Mouse (Mus musculus): ENCODE measurements around the gene Usp43.

Usp43 gene

DNA sequence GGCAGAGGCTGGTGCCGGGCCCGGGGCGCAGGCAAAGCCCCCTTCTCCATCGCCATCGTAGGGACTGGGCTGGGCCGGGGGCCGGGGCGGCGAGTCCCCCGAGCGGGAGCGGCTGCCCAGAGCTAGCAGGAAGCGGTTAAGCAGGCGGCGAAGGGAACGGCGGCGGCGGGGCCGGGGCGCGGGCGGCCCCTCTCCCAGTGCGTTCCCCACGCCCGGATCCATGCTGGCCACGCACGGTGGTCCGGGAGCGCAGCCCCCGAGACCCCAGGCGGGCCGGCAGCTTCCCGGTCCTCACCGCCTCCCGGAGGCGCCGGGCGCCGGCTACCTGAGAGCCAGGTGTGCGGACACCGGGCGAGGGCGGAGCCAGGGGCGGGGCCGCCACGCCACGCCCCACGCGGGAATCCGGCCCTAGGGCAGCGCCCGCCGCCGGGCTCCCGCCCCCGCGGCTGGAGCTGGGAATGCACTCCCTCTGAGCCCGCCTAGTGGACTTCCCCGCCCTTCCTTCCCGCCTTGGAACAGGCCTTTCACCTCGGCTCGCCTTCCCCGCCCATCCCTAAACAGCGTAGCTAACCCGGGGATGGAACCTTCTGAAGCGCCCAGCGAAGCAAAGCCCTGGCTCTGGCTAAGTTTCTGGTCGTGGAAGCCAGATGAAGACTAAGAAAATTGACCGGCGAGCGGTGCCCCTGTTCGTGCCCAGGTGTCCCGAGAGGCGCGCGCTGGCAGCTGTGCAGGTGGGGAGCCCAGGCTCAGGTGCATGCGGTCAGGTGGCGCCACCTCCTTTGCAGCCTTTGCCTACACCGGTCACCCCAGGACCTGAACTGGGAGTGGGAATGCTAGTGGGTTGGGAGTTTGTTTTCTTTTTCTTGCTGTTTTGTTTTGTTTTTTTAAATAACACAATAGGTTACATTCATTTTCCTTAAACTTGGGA is at the start of gene Usp43:
Gene Usp43 (minus strand): TSS at position 327 of the 928 bp plus-strand sequence.
- DNase-seq (ENCODE audit: low spot score in 2 of 2), result peak in 1 of 2 experiments; percentile 66

DNA sequence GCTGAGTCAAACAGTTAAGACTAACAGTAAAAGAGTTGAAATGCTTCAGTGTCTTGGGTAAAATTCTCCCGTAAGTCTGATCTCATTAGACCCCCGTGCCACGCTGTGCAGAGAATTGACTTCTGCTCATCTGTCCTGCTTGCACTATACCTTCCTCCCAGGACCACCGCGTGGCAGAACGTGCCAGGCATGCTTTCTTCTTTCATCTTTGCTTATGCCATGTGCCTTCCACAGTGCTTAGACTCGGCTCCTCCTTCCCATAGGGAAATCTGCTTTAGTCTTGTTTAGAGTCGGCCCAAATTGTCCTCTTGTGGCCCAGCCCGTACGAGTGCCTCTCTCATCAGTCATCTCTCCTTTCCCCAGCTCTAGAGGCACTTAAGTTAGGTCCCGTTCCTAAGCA is 45.9 kb upstream of the Usp43 start:
- DNase-seq (ENCODE audit: low spot score in 2 of 2), result no peak

DNA sequence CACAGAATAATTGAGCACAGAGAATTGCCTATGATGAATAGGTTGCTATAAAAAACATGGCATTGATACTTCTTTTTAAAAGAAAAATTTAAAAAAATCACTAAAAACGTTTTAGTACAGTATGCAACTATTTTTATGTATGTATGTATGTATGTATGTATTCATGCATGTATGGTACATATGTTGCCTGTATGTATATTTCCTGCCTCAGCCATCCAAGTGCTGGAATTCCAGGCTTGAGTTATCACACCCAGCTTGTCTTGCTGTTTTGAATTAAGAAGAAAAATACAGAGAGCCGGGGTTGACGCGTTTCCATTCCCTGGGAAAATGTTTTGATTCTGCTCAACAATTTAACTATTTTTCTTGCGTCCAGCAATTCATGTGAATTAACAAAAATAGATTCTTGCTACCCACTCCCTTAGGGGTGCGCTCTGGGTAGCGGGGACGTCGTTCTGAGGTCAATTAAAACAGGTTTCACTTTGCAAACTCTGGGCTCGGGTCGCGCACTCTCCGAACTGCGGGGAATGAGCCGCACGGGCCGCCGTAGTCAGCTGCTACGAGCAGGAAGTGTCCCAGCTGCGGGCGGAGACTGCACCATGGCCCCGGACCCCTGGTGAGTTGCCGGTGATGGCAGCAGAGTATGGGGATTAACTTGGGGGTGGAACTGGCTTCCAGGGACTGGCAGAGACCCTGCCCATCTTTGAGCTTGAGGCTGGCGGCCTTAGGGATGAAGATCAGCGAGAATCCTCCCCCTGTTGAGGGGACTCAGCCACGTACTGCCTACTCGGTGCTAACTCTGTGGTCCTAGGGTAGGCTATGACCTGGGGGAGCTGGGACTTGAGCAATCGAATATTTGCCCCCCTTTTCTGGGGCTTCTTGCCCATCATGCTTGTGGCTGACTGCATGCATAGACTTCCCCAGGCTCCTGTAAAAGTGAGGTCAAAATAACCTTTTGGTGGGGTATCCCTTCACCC is 44.2 kb upstream of the Usp43 start, which contains the start of gene Stx8:
Gene Stx8 (plus strand): TSS at position 289 of the 974 bp plus-strand sequence.
- DNase-seq (ENCODE audit: low spot score in 2 of 2), result peak; percentile 93 to 99

DNA sequence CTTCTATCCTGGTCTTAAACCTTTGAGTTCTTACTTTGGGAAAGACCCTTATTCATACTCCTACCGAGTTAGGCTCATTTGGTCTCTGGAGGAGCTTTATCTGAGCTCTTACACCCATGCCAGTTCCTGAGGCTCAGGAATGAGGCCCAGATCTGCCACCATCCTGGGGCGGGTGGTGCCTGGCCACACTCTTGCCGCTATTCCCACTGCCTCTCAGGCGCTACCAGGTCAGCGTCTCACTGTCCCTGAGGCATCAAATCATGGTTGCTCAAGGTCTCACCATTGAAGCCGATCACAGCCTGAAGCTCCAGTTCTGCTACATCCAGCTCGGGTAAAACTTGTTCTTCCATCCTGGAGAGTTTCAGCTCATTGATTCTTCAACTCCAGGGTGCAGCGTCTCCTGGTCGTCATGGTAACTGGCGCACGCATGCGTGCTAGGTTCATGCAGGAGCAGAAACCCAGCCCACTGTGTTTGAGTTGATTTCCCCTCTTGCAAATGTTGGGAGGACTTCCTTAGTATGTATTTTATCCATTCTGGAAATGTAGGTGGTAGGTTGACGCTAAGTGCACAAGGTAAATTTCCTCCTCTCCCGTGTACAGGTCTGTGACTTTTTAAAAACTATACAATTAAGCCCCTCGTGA is 43.4 kb upstream of the Usp43 start, which contains the start of gene Cfap52:
Gene Cfap52 (minus strand): TSS at position 410 of the 642 bp plus-strand sequence.
- peak; percentile 74 to 86 for DNase-seq (ENCODE audit: low spot score in 2 of 2)

DNA sequence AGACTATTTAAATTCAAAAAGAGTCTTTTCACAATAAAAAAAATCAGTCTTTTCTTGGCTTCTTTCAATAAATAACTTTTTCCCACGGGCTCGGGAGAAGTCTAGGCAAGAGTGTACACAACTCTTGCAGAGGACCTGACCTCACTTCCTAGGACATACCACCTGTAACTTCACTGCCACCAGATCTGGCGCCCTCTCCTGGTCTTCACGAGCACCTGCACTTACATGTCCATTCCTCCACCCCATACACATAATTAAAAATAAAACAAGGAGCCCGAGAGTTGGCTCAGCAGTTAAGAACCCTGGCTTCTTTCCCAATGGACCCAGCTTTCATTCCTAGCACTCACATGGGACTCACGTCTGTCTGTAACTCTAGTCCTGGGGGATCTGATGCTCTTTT is 42.2 kb upstream of the Usp43 start:
- no peak for DNase-seq (ENCODE audit: low spot score in 2 of 2)

DNA sequence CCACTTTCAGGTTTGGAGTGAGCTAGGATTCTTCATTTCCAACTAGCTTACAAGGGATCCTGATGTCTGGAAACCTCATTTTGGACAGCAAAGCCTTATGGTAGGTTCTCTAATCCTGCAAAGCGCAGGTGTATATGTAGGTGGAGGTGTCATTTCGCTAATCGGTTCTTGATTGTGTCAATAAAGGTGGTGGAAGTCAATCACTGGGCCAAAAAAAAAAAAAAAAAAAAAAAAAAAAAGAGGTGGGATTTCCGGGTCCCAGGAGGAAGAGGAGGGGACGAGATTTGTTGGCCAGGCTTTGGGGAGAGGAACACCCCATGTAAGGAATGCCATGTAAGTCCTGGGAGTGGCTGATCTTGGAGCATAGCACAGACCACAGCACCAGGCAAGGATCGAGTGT is 32.5 kb upstream of the Usp43 start:
- DNase-seq (ENCODE audit: low spot score in 2 of 2), result no peak

DNA sequence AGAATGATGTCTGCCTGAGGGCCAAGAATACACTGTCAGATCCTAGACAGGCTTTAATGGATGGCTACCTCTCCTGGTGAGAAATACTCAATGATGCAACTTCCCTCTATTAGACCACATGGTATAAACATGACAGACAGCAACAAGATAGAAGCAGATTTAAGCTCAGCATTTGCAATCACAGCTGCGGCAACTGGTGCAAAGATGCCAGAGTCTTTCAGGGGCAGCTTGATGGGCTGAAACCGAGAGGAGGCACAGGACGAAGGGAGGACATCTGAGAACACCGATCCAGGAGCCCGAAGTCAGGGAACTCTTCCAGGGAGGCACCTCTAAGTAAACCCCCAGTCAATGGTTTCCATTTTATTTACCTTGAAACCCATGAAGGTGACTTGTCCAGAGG is 31.7 kb upstream of the Usp43 start:
- DNase-seq (ENCODE audit: low spot score in 2 of 2), result no peak

DNA sequence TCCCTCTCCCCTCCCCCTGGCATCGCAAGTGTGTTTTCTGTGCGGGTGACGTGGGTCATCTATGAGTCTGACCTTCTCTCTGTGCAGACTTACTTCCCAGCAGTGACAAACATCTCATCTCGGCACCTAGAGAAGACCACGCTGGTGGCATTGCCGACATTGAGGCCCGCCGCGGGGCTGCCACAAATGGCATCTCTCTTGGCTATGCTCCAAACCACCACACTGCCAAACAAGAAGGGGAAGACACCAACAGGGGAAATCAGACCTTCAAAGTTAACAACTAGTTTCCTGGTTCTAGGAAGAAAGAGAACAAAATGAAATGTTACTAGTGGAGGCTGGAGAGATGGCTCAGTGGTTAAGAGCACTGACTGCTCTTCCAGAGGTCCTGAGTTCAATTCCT is 27.5 kb upstream of the Usp43 start:
- DNase-seq (ENCODE audit: low spot score in 2 of 2), result no peak

DNA sequence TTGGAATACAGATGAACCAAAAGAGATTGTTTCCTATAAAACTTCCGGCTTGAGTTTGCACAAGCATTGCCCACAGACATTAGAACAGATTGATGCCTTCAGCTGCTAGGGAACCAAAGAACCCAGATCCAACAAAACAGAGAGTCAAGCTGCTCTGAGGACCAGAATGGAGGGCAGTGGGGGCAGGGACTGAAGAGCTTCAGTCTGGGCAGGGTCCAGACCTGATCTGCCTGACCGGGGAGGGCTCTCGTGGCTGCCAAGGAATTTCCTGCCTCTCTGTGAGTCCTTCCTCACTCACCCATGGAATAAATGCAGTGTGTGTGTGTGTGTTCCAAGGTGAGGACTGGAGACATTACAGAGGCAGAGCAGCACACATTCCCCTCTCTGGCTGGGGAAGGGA is 26.3 kb upstream of the Usp43 start:
- no peak for DNase-seq (ENCODE audit: low spot score in 2 of 2)

DNA sequence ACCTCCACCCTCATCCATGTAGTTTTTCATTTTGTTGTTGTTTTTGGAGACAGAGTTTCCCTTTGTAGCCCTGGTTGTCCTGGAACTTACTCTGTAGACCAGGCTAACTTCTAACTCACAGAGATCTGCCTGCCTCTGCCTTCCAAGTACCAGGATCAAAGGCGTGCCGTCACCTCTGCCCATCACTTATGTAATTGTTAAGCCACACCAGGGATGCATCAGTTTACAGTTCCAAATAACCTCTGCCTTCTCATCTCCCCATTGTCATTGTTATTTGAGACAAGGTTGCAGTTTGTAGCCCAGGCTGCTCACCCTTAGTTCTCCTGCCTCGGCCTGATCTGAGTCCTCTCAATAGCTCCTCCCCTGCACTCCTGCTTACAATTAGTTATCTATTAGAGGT is 10.2 kb upstream of the Usp43 start:
- DNase-seq (ENCODE audit: low spot score in 2 of 2), result no peak

DNA sequence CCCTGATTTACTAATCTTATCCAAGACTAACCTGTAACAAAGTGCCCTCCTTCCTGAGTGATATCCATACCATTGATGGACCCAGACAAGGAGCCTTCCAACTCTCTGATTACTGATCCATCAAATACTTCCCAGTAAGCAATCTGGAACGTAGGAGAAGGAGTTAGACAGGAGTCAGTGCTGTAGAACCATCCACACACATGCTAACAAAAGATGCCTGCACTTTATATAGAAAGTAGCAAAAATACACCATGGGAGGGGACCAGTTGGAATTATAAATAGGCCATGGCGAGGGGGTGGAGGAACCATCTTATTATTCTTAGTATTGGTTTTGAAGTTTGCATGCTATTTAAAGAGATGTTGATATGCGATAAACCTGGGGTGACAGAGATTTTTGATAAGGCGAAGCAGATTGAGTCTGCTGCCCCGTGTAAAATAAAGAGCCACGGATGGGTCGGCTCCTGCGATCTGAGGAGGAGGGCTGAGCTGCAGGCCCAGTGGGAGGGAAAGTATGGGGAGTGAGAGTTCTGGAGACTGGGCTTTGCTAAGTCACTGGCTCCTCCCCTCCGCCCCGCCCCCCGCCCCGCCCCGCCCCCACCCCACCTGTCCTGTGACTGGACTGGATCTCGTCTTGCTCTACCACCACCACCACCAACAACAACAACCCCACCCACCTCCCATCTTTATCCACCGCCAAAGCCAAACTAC is 4.5 kb upstream of the Usp43 start:
- no peak for DNase-seq (ENCODE audit: low spot score in 2 of 2)

DNA sequence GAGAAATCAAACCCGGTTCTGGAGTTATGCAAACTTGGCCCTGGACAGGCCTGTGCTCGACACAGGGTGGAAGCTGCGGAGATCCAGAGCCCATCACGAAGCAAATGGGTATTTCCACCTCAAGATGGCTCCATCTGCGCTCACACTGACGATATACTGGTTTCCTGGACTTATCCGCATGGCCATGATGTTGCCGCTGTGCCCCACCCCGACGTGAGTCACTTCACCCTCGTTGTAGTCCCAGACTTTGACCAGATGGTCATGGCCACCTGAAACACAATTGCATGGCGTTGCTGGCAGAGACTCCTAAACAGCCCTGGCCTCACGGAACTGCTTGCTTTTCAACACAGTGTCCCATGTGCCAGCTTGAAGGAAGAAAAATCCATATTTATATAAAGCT is 3.0 kb upstream of the Usp43 start:
- no peak for DNase-seq (ENCODE audit: low spot score in 2 of 2)

DNA sequence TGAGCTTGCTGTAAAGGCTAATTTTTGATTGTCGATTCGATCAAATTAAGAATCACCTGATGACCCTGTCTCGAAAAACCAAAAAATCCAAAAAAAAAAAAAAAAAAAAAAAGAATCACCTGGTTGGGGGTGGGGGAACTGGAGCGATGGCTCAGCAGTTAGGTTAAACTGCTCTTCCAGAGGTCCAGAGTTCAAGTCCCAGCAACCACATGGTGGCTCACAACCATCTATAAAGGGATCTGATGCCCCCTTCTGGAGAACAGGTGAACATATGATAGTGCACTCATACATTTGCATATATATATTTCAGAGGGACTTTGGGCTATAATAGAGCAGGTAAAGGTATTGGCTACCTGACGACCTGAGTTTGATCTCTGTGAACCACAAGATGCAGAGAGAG is 1.8 kb upstream of the Usp43 start:
- DNase-seq (ENCODE audit: low spot score in 2 of 2), result no peak

DNA sequence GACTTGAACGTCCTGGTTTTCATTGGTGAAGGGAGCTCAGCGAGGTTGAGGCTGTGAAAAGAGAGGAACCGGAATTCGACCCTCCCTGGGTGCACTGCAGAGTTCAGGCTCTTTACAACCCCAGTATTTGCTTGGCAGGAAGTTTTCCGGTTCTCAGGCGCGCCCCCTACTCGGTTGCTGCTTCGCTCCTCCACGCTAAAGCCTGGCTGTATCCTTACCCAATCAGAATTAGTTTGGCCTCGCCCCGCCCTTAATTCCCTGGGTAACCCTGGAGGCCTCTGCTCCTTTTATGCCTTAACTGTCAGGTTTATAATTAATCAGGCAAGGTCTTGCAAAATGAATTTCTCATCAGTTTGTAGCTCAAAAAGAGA is 787 bp upstream of the Usp43 start:
- peak in 1 of 2 experiments; percentile 27 for DNase-seq (ENCODE audit: low spot score in 2 of 2)

DNA sequence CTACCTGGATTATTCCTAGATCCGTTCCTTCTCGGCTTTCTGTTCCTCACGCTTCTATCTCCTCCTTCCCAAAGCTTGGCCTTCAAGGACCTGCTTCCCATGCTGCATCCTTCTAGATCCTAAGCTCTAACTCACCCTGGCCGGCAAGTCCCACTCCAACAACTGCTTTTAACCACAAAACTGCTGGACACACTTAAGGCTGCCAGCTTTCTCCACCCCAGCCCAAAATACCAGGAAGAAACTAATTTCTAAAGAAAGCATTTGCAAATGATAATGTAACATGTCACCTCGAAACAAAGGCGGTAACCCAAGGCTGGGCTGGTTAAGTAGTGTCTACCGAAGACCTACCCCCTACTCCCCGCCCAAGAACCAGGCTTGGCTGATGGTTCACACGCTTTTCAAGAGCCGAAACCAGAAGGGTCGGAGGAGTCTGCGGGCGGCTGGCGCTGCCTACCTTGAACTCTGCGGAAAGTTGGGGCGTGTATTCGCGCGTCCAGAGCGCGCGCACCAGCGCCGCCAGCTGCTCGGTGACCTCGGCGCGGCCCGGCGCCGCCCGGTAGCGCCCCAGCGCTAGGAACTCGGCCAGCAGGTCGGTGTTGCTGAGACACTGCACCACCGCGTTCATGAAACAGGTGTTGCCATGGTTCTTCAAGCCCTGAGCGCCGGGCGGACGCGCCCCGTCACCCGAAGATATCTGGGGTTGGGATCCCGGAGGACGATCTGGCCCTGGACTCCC is 694 bp downstream of the Usp43 start:
- DNase-seq (ENCODE audit: low spot score in 2 of 2), result no peak

DNA sequence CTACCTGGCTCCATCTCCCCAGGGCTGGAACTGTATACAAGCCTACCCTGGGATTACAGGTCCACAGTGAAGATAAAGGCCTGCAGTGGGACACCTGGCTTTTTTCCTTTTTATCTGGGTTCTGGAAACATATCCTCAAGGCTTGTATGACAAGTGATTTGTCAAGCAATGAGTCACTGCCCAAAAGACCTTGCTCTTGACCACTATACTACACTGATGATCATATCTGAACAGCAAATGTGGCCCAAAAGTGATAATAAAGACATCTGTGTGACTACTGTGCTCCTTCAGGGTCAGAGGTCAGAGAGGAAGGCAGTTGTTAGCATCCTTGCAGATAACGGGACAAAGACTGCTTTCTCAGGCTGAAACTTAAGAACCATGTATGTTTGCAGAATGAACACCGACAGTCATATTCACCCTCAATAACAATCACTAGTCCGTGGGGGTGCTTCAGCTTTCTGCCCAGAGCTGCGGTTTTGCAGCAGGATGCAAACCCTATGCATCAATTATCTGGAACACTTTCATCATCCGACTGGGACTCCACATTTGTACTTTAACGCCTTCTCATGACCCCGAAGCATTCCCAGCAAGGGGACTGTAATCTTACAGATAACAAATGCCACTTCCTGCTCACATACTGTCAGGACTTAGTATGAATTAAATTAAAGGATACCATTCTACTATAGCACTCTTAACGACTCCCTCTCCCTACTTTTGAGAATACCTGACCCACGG is 1.6 kb downstream of the Usp43 start:
- no peak for DNase-seq (ENCODE audit: low spot score in 2 of 2)

DNA sequence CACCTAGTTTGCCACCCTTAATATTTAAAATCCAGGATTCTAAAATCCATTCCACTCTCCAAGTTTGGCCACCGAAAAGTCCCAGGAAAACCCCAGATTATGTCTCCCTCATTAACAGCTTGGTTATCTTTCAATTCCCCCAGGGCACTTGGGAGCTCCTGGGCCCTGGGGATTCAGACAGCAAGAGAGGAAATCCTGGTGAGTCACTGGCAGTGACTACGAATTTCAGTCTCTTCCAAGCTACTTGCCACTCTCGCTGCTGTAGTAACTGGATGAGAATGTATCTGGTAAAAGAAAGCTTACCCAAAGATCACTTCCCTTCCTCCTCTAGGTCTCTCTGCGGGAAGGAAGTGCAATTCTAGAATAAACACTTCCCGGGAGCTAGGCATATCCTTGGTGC is 2.4 kb downstream of the Usp43 start:
- no peak for DNase-seq (ENCODE audit: low spot score in 2 of 2)

DNA sequence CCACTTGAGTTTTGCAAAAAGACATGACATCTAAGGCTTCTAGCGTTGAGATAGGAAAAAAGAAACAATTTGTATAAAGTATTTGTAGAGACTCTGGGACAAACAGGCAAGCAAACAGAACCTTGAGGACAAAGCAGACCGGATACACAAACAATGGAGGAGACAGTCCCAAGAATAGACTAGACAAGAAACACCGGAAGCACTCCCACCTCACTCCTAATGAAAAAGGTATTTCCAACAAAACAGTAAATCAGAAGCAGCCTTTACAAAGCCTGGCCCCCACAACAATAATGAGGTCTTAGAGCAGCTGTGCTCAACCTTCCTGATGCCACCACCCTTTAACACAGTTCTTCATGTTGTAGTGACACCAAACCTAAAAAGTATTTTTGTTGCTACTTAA is 4.8 kb downstream of the Usp43 start:
- no peak for DNase-seq (ENCODE audit: low spot score in 2 of 2)

DNA sequence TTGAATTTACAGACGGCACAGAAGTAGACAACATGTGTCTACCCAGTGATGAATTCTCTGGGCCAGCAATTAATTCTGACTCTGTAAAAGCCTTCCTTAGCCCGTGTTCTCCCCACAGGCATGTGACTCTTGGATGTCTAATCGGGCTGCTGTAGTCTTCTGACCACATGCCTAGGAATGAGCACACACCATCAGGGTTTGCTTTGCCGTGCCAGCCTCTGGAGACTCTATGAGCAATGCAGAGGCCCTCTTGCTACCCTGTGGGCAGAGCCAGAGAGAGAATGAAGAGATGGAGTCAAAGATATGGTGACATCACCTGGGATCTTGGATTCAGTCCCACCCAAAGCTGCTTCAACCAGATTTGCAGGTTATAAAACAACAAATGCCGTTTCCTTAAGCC is 10.9 kb downstream of the Usp43 start:
- DNase-seq (ENCODE audit: low spot score in 2 of 2), result no peak

DNA sequence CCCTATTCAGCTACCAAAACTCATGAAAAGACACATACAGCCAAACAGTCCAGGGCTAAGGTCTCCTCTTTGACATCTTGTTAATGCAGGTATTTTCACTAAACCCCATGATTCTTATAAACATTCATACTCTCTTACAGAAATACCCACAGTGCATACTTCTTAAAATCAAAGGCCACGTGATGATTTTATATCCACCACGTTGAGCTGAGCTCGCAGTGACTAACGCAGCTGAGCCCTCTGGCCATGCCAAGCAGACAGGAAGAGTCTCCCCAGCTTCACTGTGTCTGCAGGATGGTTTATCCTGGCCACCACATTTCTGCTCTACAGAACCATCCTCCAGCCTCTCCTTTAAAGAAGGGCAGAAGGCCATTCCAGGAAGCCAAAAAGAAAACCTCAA is 18.2 kb downstream of the Usp43 start:
- DNase-seq (ENCODE audit: low spot score in 2 of 2), result no peak
